Mouse (Mus musculus) spleen, postnatal 14 days (tissue): ENCODE measurements around the gene Shank2.

ENCODE experiments used
- DNase-seq, 2 experiments: peaks; one replicate each; pipeline ENCODE4 v3.0.0; 2021 to 2022; ENCODE audit warnings: low spot score in 2 of 2

Gene Shank2

GRCm38 (mm10) chr7:144170272-144170671 lies 168.5 kb downstream of the Shank2 start:
- no peak for DNase-seq

GRCm38 (mm10) chr7:144170686-144171085 lies 169.0 kb downstream of the Shank2 start:
- DNase-seq = no peak

DNA sequence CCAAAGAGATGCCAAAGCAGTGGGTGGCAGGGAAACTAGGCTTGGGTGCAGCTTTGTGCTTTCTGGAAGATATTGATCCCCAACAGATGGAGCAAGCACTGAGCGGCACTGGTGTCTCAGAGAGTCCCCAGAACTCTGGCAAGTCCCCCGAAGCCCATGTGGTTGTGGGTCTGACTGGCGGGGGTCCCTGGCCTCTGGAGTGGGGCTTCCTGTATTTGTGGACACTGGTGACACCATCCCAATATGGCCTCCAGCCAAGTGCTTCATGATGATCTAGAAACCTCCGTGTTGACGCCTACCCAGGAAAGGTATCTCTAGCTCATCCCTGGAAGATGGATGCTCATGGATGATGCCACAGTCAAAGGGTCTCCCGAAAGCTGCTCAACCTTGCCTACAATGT lies 172.1 kb downstream of the Shank2 start:
- no peak for DNase-seq

GRCm38 (mm10) chr7:144174329-144174728 lies 172.6 kb downstream of the Shank2 start:
- DNase-seq = no peak

DNA sequence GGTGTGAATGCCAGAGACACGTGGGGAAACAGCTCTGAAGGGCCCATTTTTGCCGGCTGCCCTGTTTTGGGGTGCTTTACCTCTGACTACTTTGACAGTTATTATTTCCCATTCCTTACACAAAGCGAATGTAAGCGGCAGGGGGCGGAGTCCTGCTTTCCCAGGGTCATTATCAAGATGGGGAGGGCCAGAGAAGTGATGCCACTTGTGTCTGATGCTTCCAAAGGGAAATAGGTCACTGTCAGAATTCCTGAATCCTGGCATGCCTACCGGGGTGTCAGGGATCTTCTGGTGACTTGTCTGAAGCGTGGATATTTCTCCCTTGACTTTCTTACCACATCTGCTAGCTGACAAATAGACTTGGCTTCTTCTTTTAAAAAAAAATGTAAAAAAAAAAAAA lies 173.3 kb downstream of the Shank2 start:
- no peak for DNase-seq

DNA sequence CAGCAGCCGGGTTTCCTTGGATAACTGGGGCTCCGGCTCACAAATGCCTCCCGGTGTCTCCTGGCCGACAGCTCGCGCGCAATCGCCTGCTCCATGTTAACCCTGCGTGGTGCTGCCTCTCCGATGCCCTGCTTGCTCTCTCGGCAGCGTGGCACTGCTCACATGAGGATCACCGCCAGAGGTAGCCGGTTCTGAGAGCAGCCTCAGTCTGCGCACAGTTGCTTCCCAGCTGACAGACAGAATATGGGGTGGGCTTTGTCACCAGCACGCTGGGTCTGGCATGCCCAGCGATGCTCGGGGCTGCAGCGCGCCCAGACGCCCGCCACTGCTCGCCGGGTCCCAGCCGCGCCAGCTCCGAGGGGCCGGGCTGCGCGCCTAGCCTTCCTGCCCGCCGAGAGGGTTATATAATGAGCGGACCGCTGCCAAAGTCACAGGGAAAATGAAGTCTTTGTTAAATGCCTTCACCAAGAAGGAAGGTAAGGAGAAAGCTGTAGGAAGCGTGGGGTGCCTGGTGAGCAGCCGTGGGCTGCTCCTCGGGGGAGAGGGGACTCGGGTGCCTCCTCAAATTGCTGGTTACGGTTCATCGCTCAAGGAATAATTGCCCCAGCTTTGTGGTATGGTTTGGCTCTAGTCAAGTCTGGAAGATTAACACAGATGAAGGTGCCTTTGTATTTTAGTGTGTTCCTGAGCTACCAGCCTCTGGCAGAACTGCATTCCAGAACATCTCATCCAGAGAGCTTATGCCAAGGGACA lies 173.9 kb downstream of the Shank2 start:
- DNase-seq = no peak

DNA sequence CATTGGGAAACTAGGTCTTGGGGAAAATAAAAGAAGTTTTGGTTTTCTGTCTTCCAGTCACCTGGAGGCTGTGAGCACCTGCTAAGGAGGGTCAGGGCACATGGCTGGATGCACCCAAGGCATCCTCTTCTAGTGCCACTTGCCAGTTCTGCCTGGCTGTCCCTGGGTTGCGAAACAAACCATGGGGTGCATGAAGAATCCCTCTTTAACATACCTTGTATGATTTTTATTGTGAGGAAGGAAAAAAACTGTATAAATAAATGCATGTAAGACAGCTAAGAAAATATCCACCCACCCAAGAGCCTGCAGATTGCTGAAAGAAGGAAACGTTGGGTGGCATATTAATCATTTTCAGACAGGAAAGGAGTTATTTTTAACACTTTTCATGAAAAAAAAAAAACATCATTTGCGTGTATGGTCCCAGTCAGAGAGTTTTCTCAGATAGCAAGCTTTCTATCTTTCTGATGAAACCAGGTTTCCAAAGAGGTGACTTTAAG lies 174.6 kb downstream of the Shank2 start:
- DNase-seq = no peak

DNA sequence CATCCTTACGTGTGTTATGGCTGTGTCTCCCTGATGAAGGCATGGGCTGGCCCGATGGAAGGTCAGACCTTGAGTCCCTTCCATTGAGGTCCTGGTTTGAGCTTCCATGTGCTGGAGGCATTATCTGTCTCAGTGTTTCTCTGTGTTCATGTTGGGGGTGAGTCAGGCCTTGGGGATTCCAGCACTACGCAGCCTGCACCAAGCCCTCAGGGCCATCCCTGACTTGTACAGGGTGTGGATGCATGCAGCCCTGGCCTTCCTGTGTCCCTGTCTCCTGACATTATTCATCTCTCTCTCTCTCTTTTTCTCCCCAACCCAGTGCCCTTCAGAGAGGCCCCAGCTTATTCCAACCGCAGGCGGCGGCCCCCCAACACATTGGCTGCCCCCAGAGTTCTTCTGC lies 177.7 kb downstream of the Shank2 start:
- DNase-seq = no peak

GRCm38 (mm10) chr7:144180885-144181284 lies 179.2 kb downstream of the Shank2 start:
- DNase-seq = peak in 1 of 2 experiments; percentile 23

- DNase-seq = no peak
Observed at GRCm38 (mm10) chr7:144187869-144188430, 186.2 kb downstream of the Shank2 start.

- DNase-seq = no peak
Observed at GRCm38 (mm10) chr7:144189446-144189845, 187.7 kb downstream of the Shank2 start.

- no peak for DNase-seq
Observed at GRCm38 (mm10) chr7:144198491-144198890, 196.8 kb downstream of the Shank2 start.

DNA sequence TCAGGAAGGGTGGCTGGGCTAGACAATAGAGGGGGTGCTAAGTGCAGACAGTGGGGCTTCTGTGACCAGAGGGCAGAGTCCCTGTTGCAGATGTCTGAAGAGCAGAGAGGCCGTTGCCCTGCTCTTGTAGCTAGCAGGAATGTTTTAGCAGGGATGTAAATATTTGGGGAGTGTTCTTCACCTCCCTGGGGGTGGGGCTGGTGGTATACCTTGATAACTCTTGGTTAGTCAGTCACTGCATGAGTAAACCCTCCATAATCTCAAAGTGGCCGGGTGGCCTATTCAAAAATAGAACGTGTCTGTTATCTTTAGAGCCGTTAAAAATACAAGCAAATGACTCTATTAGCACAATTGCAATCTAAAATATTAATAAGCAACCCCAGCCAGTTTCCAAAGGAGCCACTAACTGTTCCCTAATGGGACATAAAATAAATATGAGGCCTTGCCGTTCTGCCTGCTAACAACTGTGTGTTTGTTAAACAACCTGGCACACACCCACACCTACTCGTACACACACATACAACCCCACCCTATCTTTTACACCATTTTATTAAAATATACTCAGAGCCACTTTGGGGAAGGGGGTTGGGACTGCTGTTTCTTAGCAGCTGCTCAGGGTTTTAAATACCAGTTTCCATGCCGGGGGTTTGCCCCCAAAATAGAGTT lies 200.4 kb downstream of the Shank2 start:
- DNase-seq = no peak

- no peak for DNase-seq
Observed at GRCm38 (mm10) chr7:144204290-144204689, 202.6 kb downstream of the Shank2 start.

DNA sequence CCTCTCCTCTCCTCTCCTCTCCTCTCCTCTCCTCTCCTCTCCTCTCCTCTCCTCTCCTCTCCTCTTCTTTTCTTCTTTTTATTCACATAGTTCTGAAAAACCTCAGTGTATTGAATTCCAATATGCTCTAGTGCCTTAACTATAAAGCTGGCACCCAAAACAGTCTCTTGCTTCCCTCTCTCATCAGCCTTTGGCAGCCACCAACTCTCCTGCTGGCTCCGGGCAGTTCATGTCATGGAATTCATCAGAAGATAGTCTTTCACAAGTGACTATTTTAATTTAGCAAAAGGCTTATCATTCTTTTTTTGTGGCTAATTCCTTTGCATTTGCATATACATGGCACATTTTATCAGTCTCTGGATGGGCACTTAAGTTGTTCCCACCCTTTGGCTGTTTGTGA lies 203.4 kb downstream of the Shank2 start:
- DNase-seq = no peak

GRCm38 (mm10) chr7:144205837-144206236 lies 204.1 kb downstream of the Shank2 start:
- no peak for DNase-seq

DNA sequence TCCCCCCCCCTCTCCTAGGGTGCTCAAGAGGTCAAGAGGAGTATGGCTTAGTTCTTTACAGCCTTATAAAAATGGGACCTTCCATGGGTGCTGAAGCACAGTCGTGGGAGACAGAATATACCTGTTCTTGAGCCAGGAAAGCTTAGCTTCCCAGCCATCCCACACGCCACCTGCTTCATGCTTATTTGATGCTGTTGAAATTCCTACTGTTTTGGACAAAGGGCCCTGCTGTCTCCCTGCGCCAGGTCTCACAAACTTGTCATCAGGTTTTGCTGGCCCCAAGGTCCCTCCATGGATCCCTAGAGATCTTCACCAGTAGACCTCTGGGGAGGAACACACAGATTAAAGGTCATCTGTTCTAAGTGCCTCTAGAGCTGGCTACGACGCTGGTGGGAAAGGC lies 204.5 kb downstream of the Shank2 start:
- no peak for DNase-seq

GRCm38 (mm10) chr7:144207100-144207499 lies 205.4 kb downstream of the Shank2 start:
- no peak for DNase-seq

DNA sequence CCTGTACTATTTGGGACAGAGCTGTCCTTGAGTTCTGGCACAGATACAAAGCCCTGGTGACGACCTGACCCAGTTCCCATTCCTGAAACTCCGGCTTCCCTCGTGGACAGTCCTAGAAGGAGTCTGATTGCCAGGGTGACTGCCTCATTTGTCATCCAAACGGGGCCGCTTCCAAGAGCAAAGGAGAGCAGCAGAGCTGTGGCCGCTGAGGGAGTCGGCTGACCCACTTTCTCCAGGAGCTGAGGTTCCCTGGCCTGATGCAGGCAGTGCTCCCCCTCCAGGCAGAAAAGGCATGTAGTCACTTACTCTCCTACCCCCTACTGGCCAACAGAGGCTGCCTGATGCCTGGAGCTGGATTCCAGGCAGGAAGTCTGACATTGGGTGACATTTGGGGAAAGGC lies 206.1 kb downstream of the Shank2 start:
- DNase-seq = no peak

DNA sequence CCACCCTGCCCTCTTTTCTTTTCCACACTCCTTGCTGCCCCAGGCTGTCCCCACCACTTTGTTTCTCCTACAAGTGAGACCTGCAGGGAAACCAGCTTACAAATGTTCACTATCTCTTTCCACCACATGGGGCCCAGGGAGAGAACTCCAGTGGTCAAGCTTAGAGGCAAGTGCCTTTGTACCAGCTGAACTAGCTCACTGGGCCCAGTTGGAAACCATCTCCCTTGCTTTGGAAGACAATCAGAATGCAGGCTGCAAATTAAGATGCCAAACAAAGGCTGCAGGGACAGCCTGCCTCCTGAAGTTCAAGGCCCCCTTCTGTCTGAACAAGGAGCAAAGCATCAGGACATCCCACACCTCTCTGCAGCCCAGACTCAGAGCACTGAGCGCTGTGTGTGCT lies 206.9 kb downstream of the Shank2 start:
- DNase-seq = no peak

GRCm38 (mm10) chr7:144210526-144210925 lies 208.8 kb downstream of the Shank2 start:
- DNase-seq = no peak

DNA sequence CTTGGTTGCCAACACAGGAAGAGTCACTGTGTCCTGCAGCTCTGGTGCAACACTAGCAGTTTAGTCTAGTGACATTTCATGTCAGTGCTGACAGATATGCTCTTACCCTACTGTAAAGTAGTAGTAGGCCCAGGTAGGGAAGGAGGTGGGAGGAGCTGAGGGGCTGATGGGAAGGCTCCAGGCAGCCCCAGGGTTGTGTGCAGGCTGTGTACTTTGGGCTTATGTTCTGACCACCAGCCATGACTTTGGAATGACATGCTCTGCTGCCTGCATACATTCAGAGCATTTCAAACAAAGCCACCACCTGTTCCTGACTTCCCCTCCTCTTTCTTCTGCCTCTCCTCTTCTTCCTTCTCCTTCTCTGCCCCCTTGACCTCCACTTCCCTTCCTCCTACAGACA lies 211.0 kb downstream of the Shank2 start:
- DNase-seq = no peak

DNA sequence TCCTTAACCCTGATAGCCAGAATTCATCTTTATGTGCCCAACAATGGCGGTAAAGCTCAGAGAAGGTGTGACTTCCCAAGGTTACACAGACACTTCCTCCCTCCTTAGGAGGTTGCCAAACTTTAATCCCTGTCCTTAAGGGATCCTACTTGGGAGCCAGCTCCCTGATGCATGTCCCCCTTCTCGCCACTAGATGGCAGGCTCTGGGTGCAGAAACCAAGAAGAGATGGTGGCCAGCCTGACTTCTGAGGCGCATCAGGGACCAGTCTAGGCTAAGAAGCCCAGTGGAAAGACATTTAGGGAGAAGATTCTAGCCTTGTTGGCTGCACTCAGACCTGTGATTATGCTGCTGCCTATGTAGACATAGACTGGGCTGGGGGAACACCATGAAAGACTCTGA lies 215.5 kb downstream of the Shank2 start:
- DNase-seq = peak in 1 of 2 experiments; percentile 29
